Mouse (Mus musculus) ES-Bruce4 (cell line): ENCODE data around the gene Sis.

ENCODE experiments used
- CTCF ChIP-seq: IDR thresholded peaks from one replicate; pipeline ENCODE4 v1.8.1; 2011; ENCODE audit warnings: low read depth, low read length
- EP300 ChIP-seq: IDR thresholded peaks from 2 replicates; pipeline ENCODE4 v1.6.1; 2011; ENCODE audit warnings: low read depth, low read length; ENCODE audit not compliant: insufficient read depth
- POLR2A ChIP-seq: IDR thresholded peaks from one replicate; pipeline ENCODE4 v1.8.1; 2011; ENCODE audit warnings: low read length; ENCODE audit not compliant: insufficient read depth

- TF ChIP-seq POLR2A (no peak), CTCF (no peak), EP300 (no peak)
These were observed 8.9 kb upstream of the Sis start for GRCm38 (mm10) chr3:72976602-72977001.
